Mouse (Mus musculus): ENCODE data around the gene Aldh4a1.

DNA sequence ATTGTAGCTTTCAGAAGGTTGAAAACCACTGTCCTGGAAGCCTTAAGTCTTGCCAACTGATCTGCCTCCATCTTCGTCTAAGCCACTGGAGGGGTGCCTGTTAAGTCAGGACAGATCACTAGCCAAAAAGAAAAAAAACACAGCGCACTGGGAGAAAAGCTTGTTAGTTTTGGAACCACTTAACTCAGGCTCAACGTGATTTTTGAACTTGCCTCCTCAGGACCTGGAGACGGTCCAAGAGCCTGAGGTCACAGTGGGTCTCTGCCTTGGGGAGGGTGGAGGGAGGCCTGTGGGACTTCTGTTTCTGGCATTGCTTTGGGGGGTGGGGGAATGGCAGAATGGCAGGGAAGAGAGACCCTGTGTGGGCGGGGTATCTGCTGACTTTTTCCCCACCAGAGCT, 8.5 kb downstream of the Aldh4a1 start:
- TF ChIP-seq CTCF (IDR thresholded peaks at IDR 0.05; ENCODE audit: control insufficient read depth, insufficient read depth, insufficient read length) (no peak), USF1 (IDR thresholded peaks at IDR 0.05; ENCODE audit: low read depth) (no peak), MYOG (IDR thresholded peaks at IDR 0.05; ENCODE audit: control insufficient read depth, extremely low read depth, insufficient read length) (no peak), MYOD1 (IDR thresholded peaks at IDR 0.05; ENCODE audit: control insufficient read depth, insufficient read length, low read depth) (no peak), MAX (IDR thresholded peaks at IDR 0.05) (no peak), CEBPB (IDR thresholded peaks at IDR 0.05; ENCODE audit: low read depth) (no peak)

Data from C2C12 (cell line).